Mouse (Mus musculus): ENCODE data around the gene Kif5a. TPM values are rescaled to one million over a fixed set of nuclear protein-coding genes. Genes with fewer than 3 reads are reported as not detected.

Kif5a gene
- total and polyA plus RNA-seq, 3 experiments: 0.34 to 2.2 (median 0.45) TPM

- intact Hi-C loops (cut with DNase I): no loop called here
- H3K9ac ChIP-seq (ENCODE audit: low read depth, low read length): no peak overlapping the region
- no peaks in the 10 kb centered on the region for H3K36me3 ChIP-seq (ENCODE audit: control insufficient read depth, insufficient read depth, low read length)
- H3K4me1 ChIP-seq (ENCODE audit: control insufficient read depth, insufficient read depth, low read length): no peaks in the 10 kb centered on the region
- no peak for TF ChIP-seq EP300 (IDR thresholded peaks at IDR 0.05; ENCODE audit: insufficient read depth, low read depth, low read length)
- TF ChIP-seq CTCF (IDR thresholded peaks at IDR 0.05): no peak
- no peak for TF ChIP-seq POLR2A (IDR thresholded peaks at IDR 0.05; ENCODE audit: insufficient read depth, low read depth, low read length)
- H3K27ac ChIP-seq: no peak overlapping the region
- WGBS: 91% methylated on average over 2 of the region's 2 CpGs
- no peak for DNase-seq
- H3K27me3 ChIP-seq (ENCODE audit: control insufficient read depth, insufficient read depth, low read length): no peaks in the 10 kb centered on the region
- H3K79me2 ChIP-seq (replicated peaks; ENCODE audit: control insufficient read depth, insufficient read depth, low read length): no peaks in the 10 kb centered on the region
- H3K4me3 ChIP-seq: no peak overlapping the region
Observed at GRCm38 (mm10) chr10:127218339-127218738, 44.8 kb downstream of the Kif5a start.

DNA sequence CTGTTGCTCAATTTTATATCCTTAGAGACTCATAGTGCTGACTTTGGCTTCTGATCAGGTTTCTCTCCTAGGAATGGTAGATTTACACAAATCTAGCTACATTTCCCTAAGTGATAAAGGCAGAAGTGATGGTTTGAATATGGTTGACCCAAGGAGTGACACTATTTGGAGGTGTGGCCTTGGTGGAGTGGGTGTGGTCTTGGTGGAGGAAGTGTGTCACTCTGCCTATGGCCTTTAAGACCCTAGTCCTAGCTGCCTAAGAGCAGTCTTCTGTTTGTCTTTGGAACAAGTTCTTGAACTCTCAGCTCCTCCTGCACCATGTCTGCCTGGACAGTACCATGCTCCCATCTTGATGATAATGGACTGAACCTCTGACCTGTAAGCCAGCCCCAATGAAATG lies 46.0 kb downstream of the Kif5a start:
- intact Hi-C loops (cut with DNase I): no loop called here
- no peaks in the 10 kb centered on the region for H3K4me1 ChIP-seq (ENCODE audit: control insufficient read depth, insufficient read depth, low read length)
- no peaks in the 10 kb centered on the region for H3K79me2 ChIP-seq (replicated peaks; ENCODE audit: control insufficient read depth, insufficient read depth, low read length)
- H3K27me3 ChIP-seq (ENCODE audit: control insufficient read depth, insufficient read depth, low read length): no peaks in the 10 kb centered on the region
- H3K27ac ChIP-seq: no peak overlapping the region
- DNase-seq: no peak
- no peaks in the 10 kb centered on the region for H3K36me3 ChIP-seq (ENCODE audit: control insufficient read depth, insufficient read depth, low read length)
- H3K4me3 ChIP-seq: no peak overlapping the region
- TF ChIP-seq EP300 (IDR thresholded peaks at IDR 0.05; ENCODE audit: insufficient read depth, low read depth, low read length) (no peak), POLR2A (IDR thresholded peaks at IDR 0.05; ENCODE audit: insufficient read depth, low read depth, low read length) (no peak), CTCF (IDR thresholded peaks at IDR 0.05) (no peak)
- no peak overlapping the region for H3K9ac ChIP-seq (ENCODE audit: low read depth, low read length)

GRCm38 (mm10) chr10:127216456-127216855 lies 46.7 kb downstream of the Kif5a start:
- Histone ChIP-seq H3K4me1 (ENCODE audit: control insufficient read depth, insufficient read depth, low read length) (no peaks in the 10 kb centered on the region), H3K9ac (ENCODE audit: low read depth, low read length) (no peak overlapping the region), H3K27me3 (ENCODE audit: control insufficient read depth, insufficient read depth, low read length) (no peaks in the 10 kb centered on the region), H3K36me3 (ENCODE audit: control insufficient read depth, insufficient read depth, low read length) (no peaks in the 10 kb centered on the region), H3K27ac (no peak overlapping the region), H3K4me3 (no peak overlapping the region), H3K79me2 (replicated peaks; ENCODE audit: control insufficient read depth, insufficient read depth, low read length) (no peaks in the 10 kb centered on the region)
- 92% methylated on average over 11 of the region's 11 CpGs for WGBS
- no peak for DNase-seq
- TF ChIP-seq POLR2A (IDR thresholded peaks at IDR 0.05; ENCODE audit: insufficient read depth, low read depth, low read length): no peak
- TF ChIP-seq EP300 (IDR thresholded peaks at IDR 0.05; ENCODE audit: insufficient read depth, low read depth, low read length): no peak
- TF ChIP-seq CTCF (IDR thresholded peaks at IDR 0.05): no peak
- intact Hi-C loops (cut with DNase I): no loop called here

- no peak overlapping the region for H3K4me3 ChIP-seq
- TF ChIP-seq EP300 (IDR thresholded peaks at IDR 0.05; ENCODE audit: insufficient read depth, low read depth, low read length) (no peak), POLR2A (IDR thresholded peaks at IDR 0.05; ENCODE audit: insufficient read depth, low read depth, low read length) (no peak), CTCF (IDR thresholded peaks at IDR 0.05) (no peak)
- H3K36me3 ChIP-seq (ENCODE audit: control insufficient read depth, insufficient read depth, low read length): no peaks in the 10 kb centered on the region
- H3K4me1 ChIP-seq (ENCODE audit: control insufficient read depth, insufficient read depth, low read length): peaks cover 4% of the 10 kb centered on the region
- no peak overlapping the region for H3K9ac ChIP-seq (ENCODE audit: low read depth, low read length)
- intact Hi-C loops (cut with DNase I): loop anchor here (5.0 kb wide), 1 partner anchor 37 kb away; no protein-coding TSS in a partner anchor
- no peaks in the 10 kb centered on the region for H3K27me3 ChIP-seq (ENCODE audit: control insufficient read depth, insufficient read depth, low read length)
- no peaks in the 10 kb centered on the region; the same call in 1 of the 2 replicates for H3K79me2 ChIP-seq (replicated peaks; ENCODE audit: control insufficient read depth, insufficient read depth, low read length)
- H3K27ac ChIP-seq: no peak overlapping the region
- WGBS: 23% methylated on average over 1 of the region's 1 CpGs
- no peak for DNase-seq
Observed at GRCm38 (mm10) chr10:127214422-127214803, 48.7 kb downstream of the Kif5a start.

DNA sequence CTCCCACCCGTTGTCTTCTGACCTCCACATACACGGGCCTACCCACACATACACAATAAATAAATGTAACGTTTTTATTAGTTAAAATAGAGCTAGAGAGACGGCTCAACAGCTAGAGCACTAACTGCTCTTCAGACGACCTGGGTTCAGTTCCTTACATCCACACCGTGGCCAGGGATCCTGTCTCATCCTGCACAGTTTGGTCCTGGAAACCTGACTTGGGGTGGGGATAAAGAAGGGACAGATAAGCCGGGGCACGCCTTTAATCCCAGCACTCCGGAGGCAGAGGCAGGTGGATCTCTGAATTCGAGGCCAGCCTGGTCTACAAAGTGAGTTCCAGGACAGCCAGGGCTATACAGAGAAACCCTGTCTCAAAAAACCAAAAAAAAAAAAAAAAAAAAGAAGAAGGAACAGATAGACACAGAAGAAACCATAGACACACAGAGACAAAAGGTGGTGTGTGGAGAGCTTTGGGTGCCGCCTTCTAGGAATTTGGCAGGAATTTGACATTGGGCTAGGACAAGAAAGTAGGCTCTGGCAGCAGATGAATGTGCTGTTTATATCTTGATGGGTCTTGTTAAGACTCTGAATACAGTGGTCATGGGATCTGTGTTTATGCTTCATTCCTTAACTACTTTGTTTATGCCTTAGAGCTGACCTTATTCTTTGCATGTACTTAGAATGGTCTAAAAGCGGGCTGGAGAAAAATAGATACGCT lies 49.3 kb downstream of the Kif5a start:
- TF ChIP-seq EP300 (IDR thresholded peaks at IDR 0.05; ENCODE audit: insufficient read depth, low read depth, low read length) (no peak), CTCF (IDR thresholded peaks at IDR 0.05) (no peak), POLR2A (IDR thresholded peaks at IDR 0.05; ENCODE audit: insufficient read depth, low read depth, low read length) (no peak)
- intact Hi-C loops (cut with DNase I): loop anchor here (5.0 kb wide), 1 partner anchor 37 kb away; no protein-coding TSS in a partner anchor

DNA sequence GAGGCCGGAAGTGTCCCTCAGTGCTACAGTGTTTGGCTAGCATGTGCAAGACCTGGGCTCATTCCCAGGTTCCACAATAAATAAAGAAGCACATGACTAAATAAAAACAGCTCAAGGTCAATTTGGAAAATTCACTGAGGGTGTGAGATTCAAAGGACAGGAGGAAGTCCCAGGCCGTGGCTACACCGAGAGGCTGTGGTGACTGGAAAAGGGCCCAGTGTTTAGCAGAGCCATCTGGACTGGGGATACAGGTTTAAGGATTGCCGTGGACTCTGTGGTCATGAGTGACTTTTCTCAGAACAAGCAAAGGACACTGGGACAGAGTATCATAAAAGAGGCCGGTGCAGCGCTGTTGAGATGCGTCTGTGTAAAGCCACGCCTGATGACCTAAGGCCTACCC lies 49.9 kb downstream of the Kif5a start:
- Histone ChIP-seq H3K27ac (no peak overlapping the region), H3K4me1 (ENCODE audit: control insufficient read depth, insufficient read depth, low read length) (peaks cover 4% of the 10 kb centered on the region), H3K79me2 (replicated peaks; ENCODE audit: control insufficient read depth, insufficient read depth, low read length) (no peaks in the 10 kb centered on the region; the same call in 1 of the 2 replicates), H3K4me3 (no peak overlapping the region), H3K9ac (ENCODE audit: low read depth, low read length) (no peak overlapping the region), H3K27me3 (ENCODE audit: control insufficient read depth, insufficient read depth, low read length) (no peaks in the 10 kb centered on the region), H3K36me3 (ENCODE audit: control insufficient read depth, insufficient read depth, low read length) (no peaks in the 10 kb centered on the region)
- WGBS: 86% methylated on average over 8 of the region's 8 CpGs
- DNase-seq: no peak
- TF ChIP-seq EP300 (IDR thresholded peaks at IDR 0.05; ENCODE audit: insufficient read depth, low read depth, low read length) (no peak), CTCF (IDR thresholded peaks at IDR 0.05) (no peak), POLR2A (IDR thresholded peaks at IDR 0.05; ENCODE audit: insufficient read depth, low read depth, low read length) (no peak)
- intact Hi-C loops (cut with DNase I): loop anchor here (5.0 kb wide), 1 partner anchor 36 kb away; no protein-coding TSS in a partner anchor

More for the DNA sequence above, 49.3 kb downstream of the Kif5a start:
- Histone ChIP-seq H3K9ac (ENCODE audit: low read depth, low read length) (no peak overlapping the region), H3K4me3 (no peak overlapping the region), H3K79me2 (replicated peaks; ENCODE audit: control insufficient read depth, insufficient read depth, low read length) (no peaks in the 10 kb centered on the region; the same call in 1 of the 2 replicates), H3K27ac (no peak overlapping the region), H3K4me1 (ENCODE audit: control insufficient read depth, insufficient read depth, low read length) (peaks cover 4% of the 10 kb centered on the region), H3K27me3 (ENCODE audit: control insufficient read depth, insufficient read depth, low read length) (no peaks in the 10 kb centered on the region), H3K36me3 (ENCODE audit: control insufficient read depth, insufficient read depth, low read length) (no peaks in the 10 kb centered on the region)
- 81% methylated on average over 13 of the region's 13 CpGs for WGBS
- DNase-seq: no peak
